Mouse (Mus musculus): ENCODE results near the gene Smim24. TPM values are rescaled to one million over a fixed set of nuclear protein-coding genes. Genes with fewer than 3 reads are reported as not detected.

Smim24 gene
- total and polyA plus RNA-seq, 2 experiments from 2014 or later: 3.3 to 6.6 TPM

DNA sequence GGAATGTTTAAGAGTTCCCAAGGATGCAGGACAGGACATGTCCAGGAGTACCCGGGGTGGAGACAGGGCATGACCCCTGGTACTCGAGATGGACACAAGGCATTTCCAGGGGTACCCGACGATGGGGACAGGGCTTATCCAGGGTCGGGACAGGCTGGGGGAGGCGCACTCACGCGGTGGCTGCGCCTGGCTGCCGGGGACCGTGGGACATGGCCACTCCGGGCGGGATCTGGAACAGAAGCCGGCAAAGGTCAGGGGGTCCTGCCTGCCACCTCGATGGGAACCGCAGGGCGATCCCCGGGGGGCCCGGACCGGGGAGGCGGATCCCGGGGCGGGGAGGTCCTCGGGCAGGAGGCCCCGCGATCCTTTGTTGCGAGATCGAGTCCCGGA, 42.9 kb upstream of the Smim24 start:
- no peak for TF ChIP-seq CTCF (IDR thresholded peaks at IDR 0.05; ENCODE audit: low read depth)
- peaks cover 13% of the 10 kb centered on the region for H3K4me1 ChIP-seq (ENCODE audit: control insufficient read depth, insufficient read depth)
- no peaks in the 10 kb centered on the region for H3K27me3 ChIP-seq (ENCODE audit: control insufficient read depth, insufficient read depth, low read length)
- H3K27ac ChIP-seq (ENCODE audit: low read depth): peak overlapping the region; percentile 87
- H3K4me2 ChIP-seq (ENCODE audit: low read depth, low read length): peak overlapping the region; percentile 94
- H3K36me3 ChIP-seq (replicated peaks; ENCODE audit: control insufficient read depth, insufficient read depth, low read length): peaks cover 24% of the 10 kb centered on the region
- H3K4me3 ChIP-seq (ENCODE audit: low read depth, low read length): peak overlapping the region; percentile 86
- H3K9ac ChIP-seq (replicated peaks; ENCODE audit: low read depth, low read length): peak overlapping the region; percentile 77
- ATAC-seq (ENCODE audit: insufficient read depth, low read depth) (no peak), DNase-seq (ENCODE audit: low spot score) (no peak)
- H3K9me3 ChIP-seq (replicated peaks; ENCODE audit: control insufficient read depth, low read length): no peaks in the 10 kb centered on the region
- 1% methylated on average over 28 of the region's 29 CpGs for WGBS

- Histone ChIP-seq H3K9me3 (replicated peaks; ENCODE audit: control insufficient read depth, low read length) (no peaks in the 10 kb centered on the region), H3K36me3 (replicated peaks; ENCODE audit: control insufficient read depth, insufficient read depth, low read length) (peaks cover 24% of the 10 kb centered on the region), H3K4me3 (ENCODE audit: low read depth, low read length) (peak within 1 kb of the TSS; percentile 86), H3K4me1 (ENCODE audit: control insufficient read depth, insufficient read depth) (peaks cover 13% of the 10 kb centered on the region), H3K27ac (ENCODE audit: low read depth) (peak within 1 kb of the TSS; percentile 87), H3K27me3 (ENCODE audit: control insufficient read depth, insufficient read depth, low read length) (no peaks in the 10 kb centered on the region), H3K4me2 (ENCODE audit: low read depth, low read length) (peak within 1 kb of the TSS; percentile 94), H3K9ac (replicated peaks; ENCODE audit: low read depth, low read length) (peak within 1 kb of the TSS; percentile 77)
- ATAC-seq (ENCODE audit: insufficient read depth, low read depth) (peak; percentile 95), DNase-seq (ENCODE audit: low spot score) (peak; percentile 98)
- peak; percentile 77 for TF ChIP-seq CTCF (IDR thresholded peaks at IDR 0.05; ENCODE audit: low read depth)
- TF ChIP-seq EP300 (IDR thresholded peaks at IDR 0.05; ENCODE audit: low read depth): no peak
- under 1% methylated on average over 54 of the region's 54 CpGs for WGBS
Measured at GRCm38 (mm10) chr10:81350351-81351063, 42.3 kb upstream of the Smim24 start, which contains the start of gene Hmg20b. TSS of gene Hmg20b (minus strand) at chr10:81350480.

DNA sequence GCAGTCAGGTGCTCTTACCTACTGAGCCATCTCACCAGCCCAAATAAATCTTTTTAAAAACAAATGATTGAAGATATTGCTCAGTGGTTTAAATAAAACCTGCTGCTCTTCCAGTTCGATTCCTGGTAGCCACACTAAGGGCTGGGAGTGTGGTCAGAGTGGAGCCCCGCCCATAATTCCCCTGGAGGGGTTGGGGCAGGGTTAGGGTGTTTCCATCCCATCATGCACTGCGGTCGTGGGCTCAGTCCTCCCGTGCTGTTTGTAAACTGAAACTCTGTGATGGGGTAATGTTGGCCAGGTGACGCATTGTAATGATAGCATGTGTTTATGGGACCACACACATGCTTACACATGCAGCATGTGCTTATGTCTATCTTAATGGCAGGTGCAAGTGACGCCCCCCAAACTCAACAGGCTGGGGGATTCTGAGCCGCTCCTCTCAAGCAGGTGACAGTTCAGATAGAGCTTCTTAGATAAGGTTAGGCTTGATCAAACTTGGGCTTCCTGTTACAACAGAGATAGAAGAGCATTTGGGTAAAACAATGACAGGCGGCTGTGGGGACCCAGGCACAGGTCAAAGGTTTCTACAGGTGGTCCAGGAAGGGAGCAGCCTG, 41.1 kb upstream of the Smim24 start:
- no peak overlapping the region for H3K4me3 ChIP-seq (ENCODE audit: low read depth, low read length)
- TF ChIP-seq CTCF (IDR thresholded peaks at IDR 0.05; ENCODE audit: low read depth) (no peak), EP300 (IDR thresholded peaks at IDR 0.05; ENCODE audit: low read depth) (no peak)
- peaks cover 12% of the 10 kb centered on the region for H3K4me1 ChIP-seq (ENCODE audit: control insufficient read depth, insufficient read depth)
- ATAC-seq (ENCODE audit: insufficient read depth, low read depth): no peak
- H3K4me2 ChIP-seq (ENCODE audit: low read depth, low read length): no peak overlapping the region
- no peak overlapping the region for H3K9ac ChIP-seq (replicated peaks; ENCODE audit: low read depth, low read length)
- peaks cover 15% of the 10 kb centered on the region for H3K36me3 ChIP-seq (replicated peaks; ENCODE audit: control insufficient read depth, insufficient read depth, low read length)
- no peaks in the 10 kb centered on the region for H3K27me3 ChIP-seq (ENCODE audit: control insufficient read depth, insufficient read depth, low read length)
- no peak for DNase-seq (ENCODE audit: low spot score)
- no peak overlapping the region; the same call in 1 of the 2 replicates for H3K27ac ChIP-seq (ENCODE audit: low read depth)
- no peaks in the 10 kb centered on the region for H3K9me3 ChIP-seq (replicated peaks; ENCODE audit: control insufficient read depth, low read length)
- 17% methylated on average over 9 of the region's 9 CpGs for WGBS

DNA sequence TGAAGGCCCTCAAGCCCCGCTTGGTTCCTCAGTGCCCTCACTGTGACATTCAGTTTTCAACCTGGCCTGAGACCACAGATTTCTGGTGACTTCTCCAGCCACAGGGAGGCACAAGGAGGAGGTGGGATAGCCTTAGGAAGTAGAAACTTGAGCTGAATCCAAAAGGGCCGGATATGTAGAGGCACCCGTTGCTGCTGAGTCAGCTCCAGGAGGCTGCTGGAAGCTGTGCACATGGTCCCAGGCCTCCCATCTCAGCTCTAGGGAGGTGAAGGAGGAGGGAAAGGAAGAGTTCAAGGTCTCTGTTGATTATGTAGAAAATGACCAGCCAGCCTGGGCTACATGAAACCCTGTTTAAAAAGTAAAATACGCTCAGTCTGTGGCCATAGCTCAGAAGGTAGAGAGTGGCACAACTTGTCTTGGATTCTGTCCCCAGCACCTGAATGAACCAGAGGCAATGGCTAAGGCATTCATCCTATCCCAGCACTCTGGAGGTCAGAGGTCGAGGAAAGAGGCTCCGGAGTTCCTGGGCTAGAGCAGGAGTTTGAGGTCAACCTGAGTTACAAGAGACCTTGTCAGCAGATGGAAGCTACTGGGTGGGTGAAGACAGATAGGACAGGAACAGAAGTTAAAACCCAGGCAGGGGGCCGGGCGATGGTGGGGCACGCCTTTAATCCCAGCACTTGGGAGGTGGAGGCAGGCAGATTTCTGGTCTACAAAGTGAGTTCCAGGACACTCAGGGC, 37.9 kb upstream of the Smim24 start:
- Histone ChIP-seq H3K27ac (ENCODE audit: low read depth) (no peak overlapping the region), H3K36me3 (replicated peaks; ENCODE audit: control insufficient read depth, insufficient read depth, low read length) (no peaks in the 10 kb centered on the region), H3K9ac (replicated peaks; ENCODE audit: low read depth, low read length) (no peak overlapping the region), H3K9me3 (replicated peaks; ENCODE audit: control insufficient read depth, low read length) (no peaks in the 10 kb centered on the region), H3K4me3 (ENCODE audit: low read depth, low read length) (no peak overlapping the region), H3K4me1 (ENCODE audit: control insufficient read depth, insufficient read depth) (peaks cover 14% of the 10 kb centered on the region), H3K27me3 (ENCODE audit: control insufficient read depth, insufficient read depth, low read length) (no peaks in the 10 kb centered on the region), H3K4me2 (ENCODE audit: low read depth, low read length) (no peak overlapping the region)
- TF ChIP-seq CTCF (IDR thresholded peaks at IDR 0.05; ENCODE audit: low read depth): no peak
- TF ChIP-seq EP300 (IDR thresholded peaks at IDR 0.05; ENCODE audit: low read depth): no peak
- ATAC-seq (ENCODE audit: insufficient read depth, low read depth) (no peak), DNase-seq (ENCODE audit: low spot score) (no peak)
- WGBS: 70% methylated on average over 9 of the region's 9 CpGs

DNA sequence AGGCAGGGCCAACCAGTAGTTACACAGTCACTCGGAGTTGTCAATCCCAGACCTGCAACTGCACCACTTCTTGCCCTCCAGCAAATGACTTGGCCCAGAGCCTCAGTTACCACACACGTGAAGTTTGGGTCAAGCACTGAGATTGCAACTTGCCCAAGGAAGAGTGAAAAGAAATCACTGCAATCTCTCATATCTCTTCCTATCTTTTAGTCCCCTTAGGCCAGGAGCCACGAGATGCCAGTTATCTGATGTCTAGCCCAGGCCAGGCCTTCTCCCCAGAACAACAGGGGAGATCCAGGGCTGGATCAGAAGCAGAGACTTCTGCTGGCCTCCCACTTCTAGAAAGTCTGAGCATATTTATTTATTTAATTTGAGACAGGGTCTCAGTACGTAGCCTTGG, 37.3 kb upstream of the Smim24 start:
- WGBS: 77% methylated on average over 4 of the region's 4 CpGs
- no peak for DNase-seq (ENCODE audit: low spot score)
- H3K27ac ChIP-seq (ENCODE audit: low read depth): no peak overlapping the region
- no peak overlapping the region for H3K9ac ChIP-seq (replicated peaks; ENCODE audit: low read depth, low read length)
- TF ChIP-seq CTCF (IDR thresholded peaks at IDR 0.05; ENCODE audit: low read depth): no peak
- no peak for TF ChIP-seq EP300 (IDR thresholded peaks at IDR 0.05; ENCODE audit: low read depth)
- H3K9me3 ChIP-seq (replicated peaks; ENCODE audit: control insufficient read depth, low read length): no peaks in the 10 kb centered on the region
- no peak for ATAC-seq (ENCODE audit: insufficient read depth, low read depth)
- H3K36me3 ChIP-seq (replicated peaks; ENCODE audit: control insufficient read depth, insufficient read depth, low read length): no peaks in the 10 kb centered on the region
- H3K4me1 ChIP-seq (ENCODE audit: control insufficient read depth, insufficient read depth): peaks cover 14% of the 10 kb centered on the region
- H3K4me2 ChIP-seq (ENCODE audit: low read depth, low read length): no peak overlapping the region
- H3K27me3 ChIP-seq (ENCODE audit: control insufficient read depth, insufficient read depth, low read length): no peaks in the 10 kb centered on the region
- no peak overlapping the region for H3K4me3 ChIP-seq (ENCODE audit: low read depth, low read length)

Data from heart, postnatal 0 days (tissue).